In the genomic region with DNA sequence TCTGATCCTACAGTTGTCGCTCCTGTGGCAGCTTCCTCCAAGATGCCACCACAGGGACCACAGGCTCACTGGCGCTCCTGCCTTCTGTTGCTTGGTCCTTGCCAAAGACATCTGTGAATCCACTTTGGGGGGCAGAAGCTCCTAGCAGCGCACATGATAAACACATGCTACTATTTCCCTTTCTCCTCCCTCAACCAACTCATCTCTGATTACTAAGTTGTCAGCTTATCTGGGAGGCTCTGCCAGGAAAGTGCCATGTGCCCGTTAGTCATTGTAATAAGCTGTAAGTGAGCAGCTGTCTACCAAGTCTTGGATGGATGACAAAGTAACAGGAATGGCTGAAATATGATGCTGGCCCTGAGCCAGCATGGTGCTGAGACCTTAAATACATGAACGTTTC, we compare ENCODE assay signal across 12 mouse cellular contexts.
DNase-seq lines count a peak whose midpoint lies in the region; ATAC-seq lines count a peak whose summit lies in the region.
"Had no signal": no experiment of that assay in that cellular context is flagged by ENCODE, and none has a peak within 500 bp of the region (broad histone marks: within the 10 kb centered on the region; RNA-seq: fewer than 3 reads in every experiment).

No protein-coding gene starts in this region.

- no peak overlapping the region for H3K9ac ChIP-seq in hindbrain, embryonic 14.5 days
- H3K9ac ChIP-seq: heart, embryonic 15.5 days; kidney, embryonic 15.5 days; limb, embryonic 15.5 days had no signal

- no peak overlapping the region for H3K27ac ChIP-seq in hindbrain, embryonic 14.5 days
- no peak overlapping the region for H3K27ac ChIP-seq in hindbrain, embryonic 10.5 days
- H3K27ac ChIP-seq: heart, embryonic 15.5 days; kidney, embryonic 15.5 days; limb, embryonic 15.5 days had no signal

- 56% methylated on average over 5 of the region's 5 CpGs for WGBS in hindbrain, embryonic 14.5 days
- 91% methylated on average over 5 of the region's 5 CpGs for WGBS in hindbrain, embryonic 10.5 days

- ATAC-seq in hindbrain, embryonic 14.5 days (ENCODE audit: low FRiP score), result peak; percentile 37; the same call in 1 of the 2 replicates

- no peaks in the 10 kb centered on the region for H3K36me3 ChIP-seq in hindbrain, embryonic 14.5 days (replicated peaks; ENCODE audit: control insufficient read depth, insufficient read depth)
- no peaks in the 10 kb centered on the region for H3K36me3 ChIP-seq in hindbrain, embryonic 10.5 days
- H3K36me3 ChIP-seq: heart, embryonic 15.5 days; kidney, embryonic 15.5 days; limb, embryonic 15.5 days had no signal

- H3K9me3 ChIP-seq in hindbrain, embryonic 14.5 days (ENCODE audit: control insufficient read depth, low read length), result 0 out of 2 replicates have a peak, but pooled peaks cover 2% of the 10 kb centered on the region
- H3K9me3 ChIP-seq in hindbrain, embryonic 10.5 days, result no peaks in the 10 kb centered on the region
- H3K9me3 ChIP-seq: heart, embryonic 15.5 days; kidney, embryonic 15.5 days; limb, embryonic 15.5 days had no signal

- DNase-seq in hindbrain, embryonic 14.5 days (ENCODE audit: low spot score), result peak; percentile 45
- no peak for DNase-seq in hindbrain, embryonic 10.5 days (ENCODE audit: low spot score)
- peak; percentile 29 for DNase-seq in 3T3-L1 (ENCODE audit: low read depth, low spot score)
- peak; percentile 59 for DNase-seq in cerebellum, adult 11-12 months
- DNase-seq in gastrocnemius, postnatal 25 days, result peak; percentile 7
- DNase-seq in adrenal gland, postnatal 10 days, result no peak
- DNase-seq in adrenal gland, postnatal 4 days (ENCODE audit: low spot score in 2 of 2), result no peak
- no peak for DNase-seq in thymus, adult 18-20 months
- DNase-seq: lung, postnatal 36 days had no signal

- no peaks in the 10 kb centered on the region; the same call in 1 of the 2 replicates for H3K4me1 ChIP-seq in hindbrain, embryonic 14.5 days (replicated peaks; ENCODE audit: control insufficient read depth, insufficient read depth, low read length)
- peaks cover 7% of the 10 kb centered on the region; the same call in 1 of the 2 replicates for H3K4me1 ChIP-seq in hindbrain, embryonic 10.5 days (replicated peaks)
- H3K4me1 ChIP-seq: heart, embryonic 15.5 days; kidney, embryonic 15.5 days; limb, embryonic 15.5 days had no signal

- H3K4me3 ChIP-seq in hindbrain, embryonic 14.5 days (replicated peaks; ENCODE audit: low read length), result no peak overlapping the region
- H3K4me3 ChIP-seq in hindbrain, embryonic 10.5 days, result no peak overlapping the region
- H3K4me3 ChIP-seq: heart, embryonic 15.5 days; kidney, embryonic 15.5 days; limb, embryonic 15.5 days had no signal

- no peak overlapping the region for H3K4me2 ChIP-seq in hindbrain, embryonic 14.5 days (replicated peaks)
- H3K4me2 ChIP-seq: heart, embryonic 15.5 days; kidney, embryonic 15.5 days; limb, embryonic 15.5 days had no signal

- H3K27me3 ChIP-seq in hindbrain, embryonic 14.5 days (ENCODE audit: control insufficient read depth, insufficient read depth, low read length), result no peaks in the 10 kb centered on the region
- H3K27me3 ChIP-seq in hindbrain, embryonic 10.5 days (ENCODE audit: insufficient read depth, poor library complexity, severe bottlenecking), result peaks cover 4% of the 10 kb centered on the region; the same call in 1 of the 2 replicates
- H3K27me3 ChIP-seq: heart, embryonic 15.5 days; kidney, embryonic 15.5 days; limb, embryonic 15.5 days had no signal

Comparison
In these comparisons a context has a peak if more than half of its experiments do, and no peak if none do; other contexts are left out.
1. DNase-seq: peak in hindbrain, embryonic 14.5 days (single experiment), 3T3-L1 (single experiment), cerebellum, adult 11-12 months (single experiment) and gastrocnemius, postnatal 25 days (single experiment); none in hindbrain, embryonic 10.5 days (single experiment), adrenal gland, postnatal 10 days (single experiment), adrenal gland, postnatal 4 days (0 of 2) and thymus, adult 18-20 months (0 of 2).